Mouse (Mus musculus): ENCODE data around the gene Clgn. TPM values are rescaled to one million over a fixed set of nuclear protein-coding genes. Genes with fewer than 3 reads are reported as not detected.
"Not testable (repeated sequence)": the region's sequence is repeated elsewhere in the genome, so short reads cannot be mapped to it uniquely, and the experiment has no call there.

Gene Clgn
- polyA plus RNA-seq, 1 experiment from 2014 or later: 0.07 TPM

GRCm38 (mm10) chr8:83428621-83429020 lies 39.0 kb downstream of the Clgn start:
- WGBS (ENCODE audit: insufficient replicate concordance): 86% methylated on average over 3 of the region's 3 CpGs
- not testable (repeated sequence) for H3K36me3 ChIP-seq (ENCODE audit: control insufficient read depth, insufficient read depth, low read length); H3K9me3 ChIP-seq (replicated peaks; ENCODE audit: control insufficient read depth, low read length); H3K9ac ChIP-seq (ENCODE audit: low read depth, low read length); H3K4me1 ChIP-seq (ENCODE audit: control insufficient read depth, insufficient read depth, low read length); H3K4me3 ChIP-seq (ENCODE audit: low read depth, low read length); H3K4me2 ChIP-seq; ATAC-seq (replicated peaks; ENCODE audit: insufficient number of reproducible peaks, low FRiP score, low TSS enrichment); H3K27ac ChIP-seq (ENCODE audit: low read depth, low read length)
- H3K27me3 ChIP-seq (ENCODE audit: control insufficient read depth, insufficient read depth, low read length): peaks cover 38% of the 10 kb centered on the region

- Histone ChIP-seq H3K4me1 (ENCODE audit: control insufficient read depth, insufficient read depth, low read length) (0 out of 2 replicates have a peak, but pooled peaks cover 3% of the 10 kb centered on the region), H3K27ac (ENCODE audit: low read depth, low read length) (no peak overlapping the region), H3K4me2 (no peak overlapping the region), H3K9ac (ENCODE audit: low read depth, low read length) (no peak overlapping the region), H3K36me3 (ENCODE audit: control insufficient read depth, insufficient read depth, low read length) (peaks cover 4% of the 10 kb centered on the region; the same call in 1 of the 2 replicates), H3K9me3 (replicated peaks; ENCODE audit: control insufficient read depth, low read length) (no peaks in the 10 kb centered on the region), H3K27me3 (ENCODE audit: control insufficient read depth, insufficient read depth, low read length) (peaks cover 38% of the 10 kb centered on the region), H3K4me3 (ENCODE audit: low read depth, low read length) (no peak overlapping the region)
- WGBS (ENCODE audit: insufficient replicate concordance): 59% methylated on average over 4 of the region's 4 CpGs
- no peak; the same call in 1 of the 2 replicates for ATAC-seq (replicated peaks; ENCODE audit: insufficient number of reproducible peaks, low FRiP score, low TSS enrichment)
Observed at GRCm38 (mm10) chr8:83429071-83429524, 39.4 kb downstream of the Clgn start.

- Histone ChIP-seq H3K27me3 (ENCODE audit: control insufficient read depth, insufficient read depth, low read length) (0 out of 2 replicates have a peak, but pooled peaks cover 8% of the 10 kb centered on the region), H3K9ac (ENCODE audit: low read depth, low read length) (no peak overlapping the region), H3K4me1 (ENCODE audit: control insufficient read depth, insufficient read depth, low read length) (0 out of 2 replicates have a peak, but pooled peaks cover 3% of the 10 kb centered on the region), H3K4me2 (no peak overlapping the region), H3K27ac (ENCODE audit: low read depth, low read length) (no peak overlapping the region), H3K36me3 (ENCODE audit: control insufficient read depth, insufficient read depth, low read length) (peaks cover 4% of the 10 kb centered on the region; the same call in 1 of the 2 replicates), H3K9me3 (replicated peaks; ENCODE audit: control insufficient read depth, low read length) (no peaks in the 10 kb centered on the region), H3K4me3 (ENCODE audit: low read depth, low read length) (no peak overlapping the region)
- 90% methylated on average over 1 of the region's 1 CpGs for WGBS (ENCODE audit: insufficient replicate concordance)
- ATAC-seq (replicated peaks; ENCODE audit: insufficient number of reproducible peaks, low FRiP score, low TSS enrichment): no peak
Observed at GRCm38 (mm10) chr8:83437077-83437476, 47.4 kb downstream of the Clgn start.

GRCm38 (mm10) chr8:83441656-83442242 lies 52.1 kb downstream of the Clgn start:
- Histone ChIP-seq H3K27me3 (ENCODE audit: control insufficient read depth, insufficient read depth, low read length) (no peaks in the 10 kb centered on the region), H3K9ac (ENCODE audit: low read depth, low read length) (peak overlapping the region; percentile 89), H3K9me3 (replicated peaks; ENCODE audit: control insufficient read depth, low read length) (no peaks in the 10 kb centered on the region), H3K4me1 (ENCODE audit: control insufficient read depth, insufficient read depth, low read length) (0 out of 2 replicates have a peak, but pooled peaks cover 3% of the 10 kb centered on the region), H3K36me3 (ENCODE audit: control insufficient read depth, insufficient read depth, low read length) (no peaks in the 10 kb centered on the region), H3K4me3 (ENCODE audit: low read depth, low read length) (peak overlapping the region; percentile 84), H3K4me2 (peak overlapping the region; percentile 79), H3K27ac (ENCODE audit: low read depth, low read length) (peak overlapping the region; percentile 90)
- 2% methylated on average over 29 of the region's 29 CpGs for WGBS (ENCODE audit: insufficient replicate concordance)
- no peak for ATAC-seq (replicated peaks; ENCODE audit: insufficient number of reproducible peaks, low FRiP score, low TSS enrichment)

GRCm38 (mm10) chr8:83442243-83443051 lies 52.8 kb downstream of the Clgn start:
- peak; percentile 99 for ATAC-seq (replicated peaks; ENCODE audit: insufficient number of reproducible peaks, low FRiP score, low TSS enrichment)
- no peaks in the 10 kb centered on the region for H3K27me3 ChIP-seq (ENCODE audit: control insufficient read depth, insufficient read depth, low read length)

GRCm38 (mm10) chr8:83443052-83443400 lies 53.4 kb downstream of the Clgn start:
- peak overlapping the region; percentile 79 for H3K4me2 ChIP-seq
- peak overlapping the region; percentile 64 for H3K9ac ChIP-seq (ENCODE audit: low read depth, low read length)
- ATAC-seq (replicated peaks; ENCODE audit: insufficient number of reproducible peaks, low FRiP score, low TSS enrichment): peak; percentile 5; the same call in 1 of the 2 replicates
- H3K27ac ChIP-seq (ENCODE audit: low read depth, low read length): no peak overlapping the region
- H3K36me3 ChIP-seq (ENCODE audit: control insufficient read depth, insufficient read depth, low read length): no peaks in the 10 kb centered on the region
- WGBS (ENCODE audit: insufficient replicate concordance): 42% methylated on average over 5 of the region's 5 CpGs
- peak overlapping the region; percentile 84 for H3K4me3 ChIP-seq (ENCODE audit: low read depth, low read length)
- 0 out of 2 replicates have a peak, but pooled peaks cover 3% of the 10 kb centered on the region for H3K4me1 ChIP-seq (ENCODE audit: control insufficient read depth, insufficient read depth, low read length)
- H3K27me3 ChIP-seq (ENCODE audit: control insufficient read depth, insufficient read depth, low read length): no peaks in the 10 kb centered on the region
- H3K9me3 ChIP-seq (replicated peaks; ENCODE audit: control insufficient read depth, low read length): no peaks in the 10 kb centered on the region

More at GRCm38 (mm10) chr8:83442243-83443051, 52.8 kb downstream of the Clgn start:
- Histone ChIP-seq H3K36me3 (ENCODE audit: control insufficient read depth, insufficient read depth, low read length) (no peaks in the 10 kb centered on the region), H3K4me3 (ENCODE audit: low read depth, low read length) (peak overlapping the region; percentile 84), H3K27ac (ENCODE audit: low read depth, low read length) (peak overlapping the region; percentile 90), H3K4me2 (peak overlapping the region; percentile 79), H3K9me3 (replicated peaks; ENCODE audit: control insufficient read depth, low read length) (no peaks in the 10 kb centered on the region), H3K9ac (ENCODE audit: low read depth, low read length) (peak overlapping the region; percentile 89), H3K4me1 (ENCODE audit: control insufficient read depth, insufficient read depth, low read length) (0 out of 2 replicates have a peak, but pooled peaks cover 3% of the 10 kb centered on the region)
- WGBS (ENCODE audit: insufficient replicate concordance): under 1% methylated on average over 62 of the region's 64 CpGs

GRCm38 (mm10) chr8:83449960-83450359 lies 60.3 kb downstream of the Clgn start:
- H3K4me2 ChIP-seq: no peak overlapping the region
- H3K9ac ChIP-seq (ENCODE audit: low read depth, low read length): no peak overlapping the region
- H3K27me3 ChIP-seq (ENCODE audit: control insufficient read depth, insufficient read depth, low read length): no peaks in the 10 kb centered on the region
- H3K4me3 ChIP-seq (ENCODE audit: low read depth, low read length): no peak overlapping the region
- no peak overlapping the region for H3K27ac ChIP-seq (ENCODE audit: low read depth, low read length)
- H3K9me3 ChIP-seq (replicated peaks; ENCODE audit: control insufficient read depth, low read length): no peaks in the 10 kb centered on the region
- no peak for ATAC-seq (replicated peaks; ENCODE audit: insufficient number of reproducible peaks, low FRiP score, low TSS enrichment)
- WGBS (ENCODE audit: insufficient replicate concordance): 70% methylated on average over 1 of the region's 1 CpGs
- no peaks in the 10 kb centered on the region for H3K36me3 ChIP-seq (ENCODE audit: control insufficient read depth, insufficient read depth, low read length)
- no peaks in the 10 kb centered on the region for H3K4me1 ChIP-seq (ENCODE audit: control insufficient read depth, insufficient read depth, low read length)

GRCm38 (mm10) chr8:83451056-83451455 lies 61.4 kb downstream of the Clgn start:
- Histone ChIP-seq H3K27ac (ENCODE audit: low read depth, low read length) (no peak overlapping the region), H3K36me3 (ENCODE audit: control insufficient read depth, insufficient read depth, low read length) (no peaks in the 10 kb centered on the region), H3K27me3 (ENCODE audit: control insufficient read depth, insufficient read depth, low read length) (no peaks in the 10 kb centered on the region), H3K9ac (ENCODE audit: low read depth, low read length) (no peak overlapping the region), H3K9me3 (replicated peaks; ENCODE audit: control insufficient read depth, low read length) (no peaks in the 10 kb centered on the region), H3K4me3 (ENCODE audit: low read depth, low read length) (no peak overlapping the region), H3K4me2 (no peak overlapping the region), H3K4me1 (ENCODE audit: control insufficient read depth, insufficient read depth, low read length) (no peaks in the 10 kb centered on the region)
- 30% methylated on average over 3 of the region's 3 CpGs for WGBS (ENCODE audit: insufficient replicate concordance)
- no peak for ATAC-seq (replicated peaks; ENCODE audit: insufficient number of reproducible peaks, low FRiP score, low TSS enrichment)
